Mouse (Mus musculus) G1E (cell line): ENCODE measurements around the gene Ubxn10. TPM values are rescaled to one million over a fixed set of nuclear protein-coding genes. Genes with fewer than 3 reads are reported as not detected.

Experiments used
- ATAC-seq: 2 replicates; pipeline ENCODE4 v1.8.0; 2016; ENCODE audit warnings: mild to moderate bottlenecking; ENCODE audit not compliant: insufficient number of reproducible peaks, poor library complexity, low FRiP score, severe bottlenecking; ENCODE audit errors: extremely low read depth
- DNase-seq: peaks from one replicate; pipeline ENCODE4 v3.0.0; 2012; ENCODE audit warnings: low spot score
- H3K27me3 ChIP-seq: 2 replicates; pipeline ENCODE4 v1.6.1; 2012; ENCODE audit warnings: mild to moderate bottlenecking, low read length, inconsistent platforms; ENCODE audit not compliant: insufficient read depth
- H3K36me3 ChIP-seq: replicated peaks from 2 replicates; pipeline ENCODE3; 2012; ENCODE audit warnings: mild to moderate bottlenecking, inconsistent platforms
- H3K4me1 ChIP-seq: 2 replicates; pipeline ENCODE4 v1.6.1; 2012; ENCODE audit warnings: low read depth, low read length, inconsistent platforms, mixed read lengths; ENCODE audit not compliant: insufficient read depth
- H3K4me3 ChIP-seq: 2 replicates; pipeline ENCODE4 v1.5.1; 2012; ENCODE audit warnings: low read depth, mild to moderate bottlenecking, inconsistent platforms, low read length, moderate library complexity, mixed read lengths
- H3K9me3 ChIP-seq: replicated peaks from 2 replicates; pipeline ENCODE4 v1.6.1; 2012; ENCODE audit warnings: inconsistent platforms
- CTCF ChIP-seq: IDR thresholded peaks from 2 replicates; pipeline ENCODE4 v1.5.1; 2012; ENCODE audit warnings: low read depth, low read length, inconsistent platforms, mixed read lengths
- GATA1 ChIP-seq: IDR thresholded peaks from 2 replicates; pipeline ENCODE4 v1.6.1; 2012; ENCODE audit warnings: borderline replicate concordance, low read length, inconsistent platforms, mixed read lengths
- GATA2 ChIP-seq: IDR thresholded peaks from 2 replicates; pipeline ENCODE4 v1.6.1; 2012; ENCODE audit warnings: low read depth, low read length, inconsistent platforms, borderline replicate concordance
- POLR2AphosphoS5 ChIP-seq: IDR thresholded peaks from 2 replicates; pipeline ENCODE4 v1.6.1; 2012; ENCODE audit warnings: low read depth, low read length, inconsistent platforms; ENCODE audit not compliant: insufficient replicate concordance
- TAL1 ChIP-seq: conservative IDR thresholded peaks from 2 replicates; pipeline ENCODE4 v1.6.1; 2012; ENCODE audit warnings: low read depth, low read length, inconsistent platforms, mixed read lengths
- polyA plus RNA-seq: library from polyadenylated mRNA; stranded (reverse); fragments of >175 nt; gene quantifications from 2 replicates; pipeline ENCODE4 v1.2.3, GENCODE M21; 2012
- total RNA-seq, 2 experiments: library from RNA; stranded (forward) in 1 of 2; stranded (reverse) in 1 of 2; fragments of 200-1000 nt in 1 of 2; fragments of >200 nt in 1 of 2; fragmentation: Nextera tagmentation in 1 of 2; gene quantifications; 2 replicates each; pipeline ENCODE4 v1.2.3; 2014 to 2017

Ubxn10 gene
- total and polyA plus RNA-seq, 3 experiments = 0.33 TPM; not detected in 2

- Histone ChIP-seq H3K4me3 (no peak overlapping the region), H3K9me3 (peaks cover 74% of the 10 kb centered on the region), H3K4me1 (no peaks in the 10 kb centered on the region), H3K27me3 (no peaks in the 10 kb centered on the region), H3K36me3 (no peaks in the 10 kb centered on the region)
- no peak for ATAC-seq
- TF ChIP-seq TAL1 (no peak), GATA1 (no peak), GATA2 (no peak), CTCF (no peak), POLR2AphosphoS5 (no peak)
- no peak for DNase-seq
Observed at GRCm38 (mm10) chr4:138672160-138672559, 64.8 kb downstream of the Ubxn10 start.

GRCm38 (mm10) chr4:138670093-138670889 lies 66.7 kb downstream of the Ubxn10 start:
- H3K27me3 ChIP-seq = no peaks in the 10 kb centered on the region
- H3K9me3 ChIP-seq = peaks cover 79% of the 10 kb centered on the region
- no peak for DNase-seq
- ATAC-seq = no peak
- no peak overlapping the region for H3K4me3 ChIP-seq
- H3K4me1 ChIP-seq = no peaks in the 10 kb centered on the region
- no peaks in the 10 kb centered on the region for H3K36me3 ChIP-seq
- no peak for TF ChIP-seq TAL1
- TF ChIP-seq CTCF = no peak
- TF ChIP-seq GATA1 = no peak
- TF ChIP-seq POLR2AphosphoS5 = no peak
- TF ChIP-seq GATA2 = no peak

- DNase-seq = no peak
- no peaks in the 10 kb centered on the region for H3K27me3 ChIP-seq
Observed at GRCm38 (mm10) chr4:138666521-138666920, 70.4 kb downstream of the Ubxn10 start.

DNA sequence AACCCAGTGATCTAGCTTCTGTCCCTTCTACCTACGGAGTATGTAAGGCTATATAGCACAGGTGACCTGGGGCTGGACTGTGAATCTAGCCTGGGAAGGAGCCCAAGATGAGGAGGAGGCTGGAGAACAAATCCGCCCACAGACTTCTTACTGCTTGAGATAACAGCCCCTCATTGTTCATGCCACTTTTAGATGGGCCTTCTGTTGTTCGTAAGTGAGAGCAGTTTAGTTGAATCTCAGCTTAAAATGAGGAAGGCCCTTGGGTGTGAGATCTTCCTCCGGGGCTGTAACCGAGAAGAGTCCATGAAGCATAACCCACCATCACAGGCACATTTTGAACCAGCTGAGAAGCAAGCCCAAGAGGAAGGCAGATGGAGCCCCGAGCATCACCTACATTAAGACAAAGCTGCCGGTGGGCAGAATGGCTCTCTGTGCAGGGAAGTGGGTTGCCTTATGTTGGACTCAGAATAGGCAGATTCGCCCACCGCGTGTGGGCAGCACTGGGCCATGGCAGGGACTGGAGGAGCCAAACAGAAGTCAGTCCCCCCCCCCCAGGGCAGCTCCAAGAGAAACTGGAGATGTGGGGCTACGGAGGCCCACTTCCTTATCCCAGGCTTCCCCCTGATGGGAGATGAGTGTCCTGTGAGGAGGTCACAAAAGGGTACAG lies 76.9 kb downstream of the Ubxn10 start:
- DNase-seq = no peak
- H3K4me3 ChIP-seq = no peak overlapping the region
- ATAC-seq = no peak
- no peaks in the 10 kb centered on the region for H3K27me3 ChIP-seq
- H3K4me1 ChIP-seq = no peaks in the 10 kb centered on the region
- no peaks in the 10 kb centered on the region for H3K36me3 ChIP-seq
- TF ChIP-seq GATA1 = no peak
- no peak for TF ChIP-seq CTCF
- TF ChIP-seq TAL1 = no peak
- TF ChIP-seq POLR2AphosphoS5 = no peak
- no peak for TF ChIP-seq GATA2
- peaks cover 78% of the 10 kb centered on the region for H3K9me3 ChIP-seq

More at GRCm38 (mm10) chr4:138666521-138666920, 70.4 kb downstream of the Ubxn10 start:
- Histone ChIP-seq H3K4me1 (no peaks in the 10 kb centered on the region), H3K36me3 (no peaks in the 10 kb centered on the region), H3K9me3 (peaks cover 78% of the 10 kb centered on the region), H3K4me3 (no peak overlapping the region)
- ATAC-seq = no peak
- TF ChIP-seq POLR2AphosphoS5 (no peak), GATA2 (no peak), CTCF (no peak), TAL1 (no peak), GATA1 (no peak)

Other genes with a start within 250 kb of the Ubxn10 start
- gene Vwa5b1, start 101.3 kb downstream of the Ubxn10 start, total RNA-seq (2014; fragmentation: Nextera tagmentation) = not detected in 2 replicates
- gene Vwa5b1, start 101.3 kb downstream of the Ubxn10 start, total RNA-seq (2017) = 0.06 and 0.33 TPM in 2 replicates
- not detected in 2 replicates for gene Vwa5b1, start 101.3 kb downstream of the Ubxn10 start, polyA plus RNA-seq
- gene Pla2g2c, start 12.4 kb downstream of the Ubxn10 start, total RNA-seq (2014; fragmentation: Nextera tagmentation) = not detected in 2 replicates
- 0.16 TPM in 1 of 2 replicates, not detected in the other for gene Pla2g2c, start 12.4 kb downstream of the Ubxn10 start, total RNA-seq (2017)
- gene Pla2g2c, start 12.4 kb downstream of the Ubxn10 start, polyA plus RNA-seq = not detected in 2 replicates
- not detected in 2 replicates for gene Pla2g2f, start 20.5 kb upstream of the Ubxn10 start, total RNA-seq (2014; fragmentation: Nextera tagmentation)
- 0.11 TPM in 1 of 2 replicates, not detected in the other for gene Pla2g2f, start 20.5 kb upstream of the Ubxn10 start, total RNA-seq (2017)
- not detected in 2 replicates for gene Pla2g2f, start 20.5 kb upstream of the Ubxn10 start, polyA plus RNA-seq
- gene Pla2g2d, start 38.6 kb upstream of the Ubxn10 start, total RNA-seq (2014; fragmentation: Nextera tagmentation) = not detected in 2 replicates
- gene Pla2g2d, start 38.6 kb upstream of the Ubxn10 start, total RNA-seq (2017) = 0.12 TPM in 1 of 2 replicates, not detected in the other
- gene Pla2g2d, start 38.6 kb upstream of the Ubxn10 start, polyA plus RNA-seq = not detected in 2 replicates
- 32.6 and 32.7 TPM in 2 replicates for gene Pla2g5, start 126.3 kb upstream of the Ubxn10 start, total RNA-seq (2014; fragmentation: Nextera tagmentation)
- gene Pla2g5, start 126.3 kb upstream of the Ubxn10 start, total RNA-seq (2017) = 10.3 and 16.4 TPM in 2 replicates
- 12.7 and 14.7 TPM in 2 replicates for gene Pla2g5, start 126.3 kb upstream of the Ubxn10 start, polyA plus RNA-seq
- not detected in 2 replicates for gene Gm13030, start 136.8 kb upstream of the Ubxn10 start, total RNA-seq (2014; fragmentation: Nextera tagmentation)
- not detected in 2 replicates for gene Gm13030, start 136.8 kb upstream of the Ubxn10 start, total RNA-seq (2017)
- not detected in 2 replicates for gene Gm13030, start 136.8 kb upstream of the Ubxn10 start, polyA plus RNA-seq
- gene Pla2g2e, start 140.8 kb upstream of the Ubxn10 start, total RNA-seq (2014; fragmentation: Nextera tagmentation) = 1.1 TPM in 1 of 2 replicates, not detected in the other
- gene Pla2g2e, start 140.8 kb upstream of the Ubxn10 start, total RNA-seq (2017) = 0.22 and 0.23 TPM in 2 replicates
- gene Pla2g2e, start 140.8 kb upstream of the Ubxn10 start, polyA plus RNA-seq = 0.07 and 0.13 TPM in 2 replicates
- 2.9 and 5.4 TPM in 2 replicates for gene Otud3, start 176.8 kb upstream of the Ubxn10 start, total RNA-seq (2014; fragmentation: Nextera tagmentation)
- gene Otud3, start 176.8 kb upstream of the Ubxn10 start, total RNA-seq (2017) = 11.0 and 11.7 TPM in 2 replicates
- gene Otud3, start 176.8 kb upstream of the Ubxn10 start, polyA plus RNA-seq = 11.8 and 14.5 TPM in 2 replicates
- not detected in 2 replicates for gene Rnf186, start 229.9 kb upstream of the Ubxn10 start, total RNA-seq (2014; fragmentation: Nextera tagmentation)
- 0.12 and 0.27 TPM in 2 replicates for gene Rnf186, start 229.9 kb upstream of the Ubxn10 start, total RNA-seq (2017)
- not detected in 2 replicates for gene Rnf186, start 229.9 kb upstream of the Ubxn10 start, polyA plus RNA-seq
- gene Tmco4, start 235.7 kb upstream of the Ubxn10 start, total RNA-seq (2014; fragmentation: Nextera tagmentation) = 8.8 and 11.6 TPM in 2 replicates
- gene Tmco4, start 235.7 kb upstream of the Ubxn10 start, total RNA-seq (2017) = 16.3 and 16.5 TPM in 2 replicates
- gene Tmco4, start 235.7 kb upstream of the Ubxn10 start, polyA plus RNA-seq = 17.1 and 19.8 TPM in 2 replicates